Mouse (Mus musculus): Measurements from ENCODE around the gene Mrpl39. TPM values are rescaled to one million over a fixed set of nuclear protein-coding genes. Genes with fewer than 3 reads are reported as not detected.

Gene Mrpl39
- polyA plus RNA-seq (2014; fragmentation: Nextera tagmentation; extraction: Ambion mirVana), result 49.3 and 50.3 TPM in 2 replicates

GRCm38 (mm10) chr16:84735166-84736105 lies at the start of gene Mrpl39:
Gene Mrpl39, minus strand, starts transcription at chr16:84735742.
- WGBS, result 2% methylated on average over 66 of the region's 66 CpGs
- Histone ChIP-seq H3K27me3 (replicated peaks; ENCODE audit: control insufficient read depth, insufficient read depth, low read length) (no peaks in the 10 kb centered on the region), H3K36me3 (ENCODE audit: control insufficient read depth, insufficient read depth, low read length) (peaks cover 3% of the 10 kb centered on the region; the same call in 1 of the 2 replicates), H3K4me2 (peak within 1 kb of the TSS; percentile 80), H3K4me1 (replicated peaks; ENCODE audit: control insufficient read depth, insufficient read depth, low read length) (peaks cover 3% of the 10 kb centered on the region; the same call in 1 of the 2 replicates), H3K27ac (ENCODE audit: low read depth, low read length) (peak within 1 kb of the TSS; percentile 38; the same call in 1 of the 2 replicates), H3K4me3 (ENCODE audit: low read depth, low read length) (peak within 1 kb of the TSS; percentile 75), H3K9ac (ENCODE audit: low read depth, low read length) (peak within 1 kb of the TSS; percentile 77), H3K9me3 (ENCODE audit: control insufficient read depth, low read length) (no peaks in the 10 kb centered on the region)
- DNase-seq (ENCODE audit: low spot score) (peak; percentile 97), ATAC-seq (replicated peaks; ENCODE audit: low FRiP score) (peak; percentile 99)

GRCm38 (mm10) chr16:84784966-84785365 lies 49.4 kb upstream of the Mrpl39 start:
- H3K27ac ChIP-seq (ENCODE audit: low read depth, low read length), result no peak overlapping the region
- ATAC-seq (replicated peaks; ENCODE audit: low FRiP score), result no peak
- no peak for DNase-seq (ENCODE audit: low spot score)
- H3K36me3 ChIP-seq (ENCODE audit: control insufficient read depth, insufficient read depth, low read length), result no peaks in the 10 kb centered on the region
- H3K27me3 ChIP-seq (replicated peaks; ENCODE audit: control insufficient read depth, insufficient read depth, low read length), result no peaks in the 10 kb centered on the region
- no peak overlapping the region for H3K4me2 ChIP-seq
- no peak overlapping the region for H3K9ac ChIP-seq (ENCODE audit: low read depth, low read length)
- no peak overlapping the region for H3K4me3 ChIP-seq (ENCODE audit: low read depth, low read length)
- H3K9me3 ChIP-seq (ENCODE audit: control insufficient read depth, low read length), result no peaks in the 10 kb centered on the region
- H3K4me1 ChIP-seq (replicated peaks; ENCODE audit: control insufficient read depth, insufficient read depth, low read length), result no peaks in the 10 kb centered on the region
- WGBS, result 34% methylated on average over 7 of the region's 7 CpGs

- no peaks in the 10 kb centered on the region for H3K4me1 ChIP-seq (replicated peaks; ENCODE audit: control insufficient read depth, insufficient read depth, low read length)
- no peak for DNase-seq (ENCODE audit: low spot score)
- 33% methylated on average over 2 of the region's 2 CpGs for WGBS
- no peak overlapping the region for H3K4me3 ChIP-seq (ENCODE audit: low read depth, low read length)
- ATAC-seq (replicated peaks; ENCODE audit: low FRiP score), result no peak
- no peaks in the 10 kb centered on the region for H3K27me3 ChIP-seq (replicated peaks; ENCODE audit: control insufficient read depth, insufficient read depth, low read length)
- H3K27ac ChIP-seq (ENCODE audit: low read depth, low read length), result no peak overlapping the region
- no peaks in the 10 kb centered on the region for H3K36me3 ChIP-seq (ENCODE audit: control insufficient read depth, insufficient read depth, low read length)
- H3K9me3 ChIP-seq (ENCODE audit: control insufficient read depth, low read length), result no peaks in the 10 kb centered on the region
- no peak overlapping the region for H3K9ac ChIP-seq (ENCODE audit: low read depth, low read length)
- H3K4me2 ChIP-seq, result no peak overlapping the region
Observed at GRCm38 (mm10) chr16:84783279-84783678, 47.7 kb upstream of the Mrpl39 start.

- H3K27me3 ChIP-seq (replicated peaks; ENCODE audit: control insufficient read depth, insufficient read depth, low read length), result peaks cover 20% of the 10 kb centered on the region
- no peaks in the 10 kb centered on the region for H3K36me3 ChIP-seq (ENCODE audit: control insufficient read depth, insufficient read depth, low read length)
- H3K4me3 ChIP-seq (ENCODE audit: low read depth, low read length), result no peak overlapping the region
- H3K27ac ChIP-seq (ENCODE audit: low read depth, low read length), result no peak overlapping the region
- H3K4me1 ChIP-seq (replicated peaks; ENCODE audit: control insufficient read depth, insufficient read depth, low read length), result no peaks in the 10 kb centered on the region
- ATAC-seq (replicated peaks; ENCODE audit: low FRiP score) (no peak), DNase-seq (ENCODE audit: low spot score) (no peak)
- H3K4me2 ChIP-seq, result no peak overlapping the region
- no peaks in the 10 kb centered on the region for H3K9me3 ChIP-seq (ENCODE audit: control insufficient read depth, low read length)
- H3K9ac ChIP-seq (ENCODE audit: low read depth, low read length), result no peak overlapping the region
- WGBS, result 71% methylated on average over 5 of the region's 5 CpGs
Observed at GRCm38 (mm10) chr16:84779718-84780117, 44.2 kb upstream of the Mrpl39 start.

- no peak overlapping the region for H3K4me3 ChIP-seq (ENCODE audit: low read depth, low read length)
- DNase-seq (ENCODE audit: low spot score) (no peak), ATAC-seq (replicated peaks; ENCODE audit: low FRiP score) (no peak)
- H3K27me3 ChIP-seq (replicated peaks; ENCODE audit: control insufficient read depth, insufficient read depth, low read length), result peaks cover 27% of the 10 kb centered on the region
- 78% methylated on average over 6 of the region's 6 CpGs for WGBS
- H3K9me3 ChIP-seq (ENCODE audit: control insufficient read depth, low read length), result no peaks in the 10 kb centered on the region
- no peaks in the 10 kb centered on the region for H3K36me3 ChIP-seq (ENCODE audit: control insufficient read depth, insufficient read depth, low read length)
- no peaks in the 10 kb centered on the region for H3K4me1 ChIP-seq (replicated peaks; ENCODE audit: control insufficient read depth, insufficient read depth, low read length)
- H3K4me2 ChIP-seq, result no peak overlapping the region
- H3K27ac ChIP-seq (ENCODE audit: low read depth, low read length), result no peak overlapping the region
- H3K9ac ChIP-seq (ENCODE audit: low read depth, low read length), result no peak overlapping the region
Observed at GRCm38 (mm10) chr16:84778861-84779630, 43.5 kb upstream of the Mrpl39 start.

GRCm38 (mm10) chr16:84778431-84778830 lies 42.9 kb upstream of the Mrpl39 start:
- Histone ChIP-seq H3K9me3 (ENCODE audit: control insufficient read depth, low read length) (no peaks in the 10 kb centered on the region), H3K36me3 (ENCODE audit: control insufficient read depth, insufficient read depth, low read length) (no peaks in the 10 kb centered on the region), H3K27me3 (replicated peaks; ENCODE audit: control insufficient read depth, insufficient read depth, low read length) (peaks cover 32% of the 10 kb centered on the region), H3K27ac (ENCODE audit: low read depth, low read length) (no peak overlapping the region), H3K4me2 (no peak overlapping the region), H3K4me1 (replicated peaks; ENCODE audit: control insufficient read depth, insufficient read depth, low read length) (no peaks in the 10 kb centered on the region), H3K9ac (ENCODE audit: low read depth, low read length) (no peak overlapping the region), H3K4me3 (ENCODE audit: low read depth, low read length) (no peak overlapping the region)
- 81% methylated on average over 6 of the region's 6 CpGs for WGBS
- ATAC-seq (replicated peaks; ENCODE audit: low FRiP score), result no peak
- no peak for DNase-seq (ENCODE audit: low spot score)

GRCm38 (mm10) chr16:84776089-84776784 lies 40.7 kb upstream of the Mrpl39 start:
- Histone ChIP-seq H3K4me2 (no peak overlapping the region), H3K9ac (ENCODE audit: low read depth, low read length) (no peak overlapping the region), H3K4me1 (replicated peaks; ENCODE audit: control insufficient read depth, insufficient read depth, low read length) (no peaks in the 10 kb centered on the region), H3K4me3 (ENCODE audit: low read depth, low read length) (no peak overlapping the region), H3K27me3 (replicated peaks; ENCODE audit: control insufficient read depth, insufficient read depth, low read length) (peaks cover 37% of the 10 kb centered on the region), H3K27ac (ENCODE audit: low read depth, low read length) (no peak overlapping the region), H3K36me3 (ENCODE audit: control insufficient read depth, insufficient read depth, low read length) (no peaks in the 10 kb centered on the region), H3K9me3 (ENCODE audit: control insufficient read depth, low read length) (no peaks in the 10 kb centered on the region)
- ATAC-seq (replicated peaks; ENCODE audit: low FRiP score), result no peak
- 53% methylated on average over 7 of the region's 7 CpGs for WGBS
- DNase-seq (ENCODE audit: low spot score), result no peak

GRCm38 (mm10) chr16:84775356-84775755 lies 39.8 kb upstream of the Mrpl39 start:
- H3K9ac ChIP-seq (ENCODE audit: low read depth, low read length), result no peak overlapping the region
- 40% methylated on average over 11 of the region's 11 CpGs for WGBS

More at GRCm38 (mm10) chr16:84775356-84775755, 39.8 kb upstream of the Mrpl39 start:
- Histone ChIP-seq H3K9me3 (ENCODE audit: control insufficient read depth, low read length) (no peaks in the 10 kb centered on the region), H3K27me3 (replicated peaks; ENCODE audit: control insufficient read depth, insufficient read depth, low read length) (peaks cover 37% of the 10 kb centered on the region), H3K36me3 (ENCODE audit: control insufficient read depth, insufficient read depth, low read length) (no peaks in the 10 kb centered on the region), H3K27ac (ENCODE audit: low read depth, low read length) (no peak overlapping the region), H3K4me3 (ENCODE audit: low read depth, low read length) (no peak overlapping the region), H3K4me2 (no peak overlapping the region; the same call in 1 of the 2 replicates), H3K4me1 (replicated peaks; ENCODE audit: control insufficient read depth, insufficient read depth, low read length) (no peaks in the 10 kb centered on the region)
- no peak for DNase-seq (ENCODE audit: low spot score)
- ATAC-seq (replicated peaks; ENCODE audit: low FRiP score), result no peak
